Mouse (Mus musculus) gastrocnemius, postnatal 4 days (tissue): ENCODE measurements at regions not wholly inside any gene's neighbourhood (a gene's known extent, or its start where the extent isn't known, plus 50 kb on each side); places are given as distances from the start of the nearest gene placed in this dataset.

ENCODE experiments used
- DNase-seq, 2 experiments: peaks; one replicate each; pipeline ENCODE4 v3.0.0; 2021 to 2022; ENCODE audit warnings: low spot score in 2 of 2, mixed read lengths in 2 of 2

DNA sequence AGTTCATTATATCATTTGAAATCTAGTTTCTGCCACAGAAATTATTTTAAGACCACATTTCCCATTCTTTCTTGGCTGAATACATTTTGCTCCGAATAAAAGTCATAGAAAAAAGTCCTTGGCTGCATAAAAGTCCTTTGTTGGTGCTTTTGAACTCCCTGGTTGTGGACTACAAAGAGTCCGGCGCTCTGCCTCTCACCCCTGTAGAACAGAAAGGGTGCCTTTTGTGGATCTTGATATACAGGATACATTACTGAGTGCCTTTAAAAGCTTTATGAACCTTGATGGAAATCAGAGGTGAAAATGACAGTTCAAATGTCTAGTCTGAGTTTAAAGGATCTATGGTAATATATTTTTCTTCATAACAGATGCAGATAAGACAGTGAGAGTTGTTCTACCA, 355.5 kb downstream of the Anxa1 start:
- DNase-seq: no peak

DNA sequence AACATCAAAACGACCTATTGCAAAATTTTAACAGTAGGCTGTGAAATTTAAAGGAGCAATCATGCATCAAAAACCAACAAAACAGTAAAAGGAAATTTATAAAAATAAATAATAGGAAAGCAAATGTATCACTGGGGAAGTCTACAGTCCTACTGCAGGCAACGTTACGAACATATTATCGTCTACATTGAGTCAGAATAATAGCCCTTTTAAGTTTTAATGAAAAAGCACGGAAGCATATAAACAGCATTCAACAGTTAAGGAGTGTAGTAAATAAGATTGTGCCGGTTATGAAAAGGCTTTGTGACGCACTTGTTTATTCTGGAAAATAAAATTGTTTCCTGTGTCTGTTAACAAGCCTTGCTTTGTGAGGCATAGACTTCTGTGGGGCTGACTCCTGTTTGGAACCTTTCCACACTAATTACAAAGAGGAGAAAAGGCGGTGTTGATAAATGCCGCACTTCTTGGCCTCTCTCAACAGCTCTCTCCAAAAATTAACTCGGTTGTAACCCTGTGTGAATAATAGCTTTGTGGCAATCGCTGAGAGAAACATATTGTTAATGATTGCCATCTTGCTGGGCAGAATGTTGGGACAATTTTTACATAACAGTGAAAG, 363.0 kb downstream of the Anxa1 start:
- DNase-seq: no peak

DNA sequence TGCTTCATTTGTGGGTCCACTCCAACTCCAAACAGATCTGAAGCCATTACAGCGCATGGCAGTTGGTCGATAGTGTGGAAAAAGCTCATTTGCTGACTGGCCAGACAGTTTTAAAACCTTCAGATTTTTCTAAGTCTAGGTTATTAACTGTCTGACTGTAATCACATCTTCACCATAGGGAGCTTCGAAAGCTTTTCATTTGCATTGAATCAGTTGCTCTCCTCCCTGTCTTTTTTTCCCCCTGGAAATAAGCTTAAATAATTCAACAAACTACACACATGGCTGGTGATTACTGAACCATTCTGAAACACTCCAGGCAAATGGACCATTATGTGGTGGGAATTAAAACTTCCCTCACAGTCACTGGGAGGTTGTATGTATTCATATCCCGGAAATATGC, 376.6 kb downstream of the Anxa1 start:
- no peak for DNase-seq

DNA sequence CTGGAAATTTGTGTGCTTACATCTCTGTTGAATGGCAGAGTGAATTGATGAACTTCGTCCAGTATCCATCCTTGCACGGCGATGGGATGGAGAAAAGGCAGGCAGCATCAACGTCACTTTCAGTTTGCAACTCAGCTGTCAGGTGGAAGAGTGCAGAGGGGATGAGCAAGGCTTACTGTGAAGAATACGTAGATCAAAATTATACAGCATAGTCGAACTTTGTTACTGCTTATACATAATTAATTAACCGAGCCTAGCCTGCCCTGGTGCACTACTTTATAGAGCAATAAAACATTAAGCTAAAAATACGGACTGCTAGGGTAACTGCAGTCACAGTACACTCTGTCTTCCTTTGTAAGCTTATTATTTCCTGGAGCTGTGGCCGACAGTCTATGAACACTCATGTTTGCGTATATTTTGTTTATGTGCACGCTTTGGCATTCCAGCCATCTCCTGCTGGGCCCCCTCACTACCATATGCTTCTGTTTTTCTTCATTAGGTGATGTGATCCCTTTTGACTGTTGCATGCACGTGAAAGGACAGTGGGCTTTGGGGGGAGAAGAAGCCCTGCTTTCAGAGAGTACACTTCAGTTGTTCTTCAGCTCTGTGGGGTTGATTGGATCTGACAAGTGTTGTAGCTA, 380.8 kb downstream of the Anxa1 start:
- no peak for DNase-seq

DNA sequence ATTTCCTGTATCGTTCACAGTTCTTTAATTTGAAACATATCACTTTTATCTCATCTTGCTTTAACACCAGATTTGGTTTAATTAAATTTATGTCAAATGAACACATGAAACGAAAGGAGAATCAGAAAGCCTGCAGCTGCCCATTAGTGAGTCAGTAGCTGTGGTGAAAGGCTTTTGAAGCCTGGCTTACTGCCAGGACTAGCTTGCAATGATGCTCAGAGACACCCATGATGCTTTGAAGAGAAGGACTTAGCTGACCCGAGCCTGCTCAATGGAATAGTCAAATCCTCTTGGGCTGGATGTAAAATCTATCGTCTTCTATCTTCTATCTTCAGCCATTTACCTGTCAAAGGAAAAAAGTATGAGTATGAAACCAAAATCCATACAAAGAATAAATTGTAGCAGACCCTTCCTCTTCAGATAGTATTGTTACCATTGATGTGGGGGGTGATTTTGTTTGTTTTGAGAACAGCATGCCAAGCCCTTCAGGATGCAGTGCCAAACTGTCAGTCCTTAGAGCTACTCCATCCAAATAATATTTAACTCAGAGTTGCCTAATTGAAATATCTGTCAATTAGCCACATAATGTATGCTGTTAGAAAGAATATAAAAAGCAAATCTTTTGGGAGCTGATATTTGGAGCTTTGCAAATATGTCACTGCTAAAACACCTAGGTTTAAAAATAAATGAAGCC, 384.7 kb downstream of the Anxa1 start:
- no peak for DNase-seq

DNA sequence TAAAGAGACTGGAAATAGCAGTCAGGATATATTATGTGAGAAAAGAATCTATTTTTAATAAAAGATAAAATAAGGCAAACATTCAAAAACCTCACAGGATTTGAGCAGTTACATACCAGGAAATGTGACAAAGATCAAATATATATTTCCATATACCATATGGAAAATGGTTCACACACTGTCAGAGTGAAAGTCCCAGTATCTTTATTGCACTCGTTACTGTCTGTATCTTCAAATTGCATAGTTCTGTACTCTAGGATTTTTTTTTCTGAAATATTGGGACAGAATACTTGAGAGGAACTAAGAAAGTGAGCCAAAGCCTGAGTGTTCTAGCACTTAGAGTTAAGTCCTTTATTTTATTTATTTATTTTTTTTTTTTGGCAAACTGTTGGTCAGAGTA, 403.5 kb downstream of the Anxa1 start:
- DNase-seq: no peak

DNA sequence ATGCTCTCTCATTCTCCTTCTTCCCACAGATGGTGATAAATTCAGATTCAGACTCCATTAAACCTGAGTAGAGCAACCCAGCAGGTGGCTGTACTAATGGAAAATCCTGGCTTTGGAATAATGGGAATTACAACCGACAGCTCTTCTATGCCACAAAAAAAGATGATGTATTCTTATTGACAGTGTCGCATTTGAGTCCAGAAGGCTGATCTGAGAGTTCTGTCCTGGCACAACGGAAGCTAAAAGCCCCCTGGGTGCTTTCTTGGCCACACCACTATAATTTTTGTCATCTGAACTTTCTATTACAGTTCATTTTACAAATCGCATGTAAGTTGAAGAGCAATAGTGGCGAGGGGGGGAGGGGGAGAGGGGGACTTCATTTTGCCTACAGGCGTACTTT, 411.9 kb downstream of the Anxa1 start:
- no peak for DNase-seq

DNA sequence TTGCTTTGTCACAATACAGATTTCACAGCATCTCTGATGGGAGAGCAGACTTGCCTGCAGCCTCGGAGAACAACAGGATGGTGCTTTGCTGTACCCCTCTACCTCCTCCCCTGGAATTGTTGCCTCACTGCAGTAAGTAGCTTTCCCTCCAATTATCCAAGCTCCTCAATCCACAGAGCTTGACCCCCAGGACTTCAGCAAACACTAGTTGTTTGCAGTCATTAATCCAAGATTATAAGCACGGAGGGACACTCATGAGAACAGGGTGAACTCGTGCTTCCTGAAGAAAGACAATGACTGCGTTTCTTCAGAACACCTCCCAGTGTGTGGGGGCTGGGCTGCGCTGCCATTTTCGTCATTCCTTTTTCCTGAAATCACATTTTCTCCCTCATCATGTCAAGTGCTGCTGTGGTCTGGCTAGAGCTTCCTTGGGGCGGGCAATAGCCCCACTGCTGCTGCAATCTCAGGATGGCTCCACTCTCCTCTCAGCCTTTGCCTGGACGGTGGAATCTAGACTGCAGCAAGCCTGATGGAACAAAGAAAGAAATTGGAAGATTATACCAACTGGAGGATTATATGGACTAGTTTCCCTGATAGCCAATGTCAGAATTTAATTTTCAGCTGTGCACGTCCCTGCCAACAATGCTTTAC, 413.0 kb downstream of the Anxa1 start:
- no peak for DNase-seq

DNA sequence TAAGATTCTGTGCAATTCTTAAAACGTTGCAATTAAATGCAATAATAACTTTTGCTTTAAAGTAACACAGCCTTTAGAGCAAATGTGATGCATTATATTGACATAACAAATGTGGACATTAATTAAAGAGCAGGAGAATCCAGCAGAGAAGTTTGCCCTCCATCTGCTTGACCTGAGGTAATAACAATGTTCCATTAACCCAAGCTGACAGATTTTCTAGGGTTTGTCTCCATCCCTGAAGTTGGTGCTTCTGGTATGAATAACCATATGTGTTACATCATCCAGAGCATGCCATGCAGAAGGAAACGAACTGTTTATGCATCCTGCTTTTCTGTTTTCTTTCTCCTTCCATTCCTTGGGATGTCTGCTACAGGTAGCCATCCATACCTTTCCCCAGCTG, 414.0 kb downstream of the Anxa1 start:
- no peak for DNase-seq

DNA sequence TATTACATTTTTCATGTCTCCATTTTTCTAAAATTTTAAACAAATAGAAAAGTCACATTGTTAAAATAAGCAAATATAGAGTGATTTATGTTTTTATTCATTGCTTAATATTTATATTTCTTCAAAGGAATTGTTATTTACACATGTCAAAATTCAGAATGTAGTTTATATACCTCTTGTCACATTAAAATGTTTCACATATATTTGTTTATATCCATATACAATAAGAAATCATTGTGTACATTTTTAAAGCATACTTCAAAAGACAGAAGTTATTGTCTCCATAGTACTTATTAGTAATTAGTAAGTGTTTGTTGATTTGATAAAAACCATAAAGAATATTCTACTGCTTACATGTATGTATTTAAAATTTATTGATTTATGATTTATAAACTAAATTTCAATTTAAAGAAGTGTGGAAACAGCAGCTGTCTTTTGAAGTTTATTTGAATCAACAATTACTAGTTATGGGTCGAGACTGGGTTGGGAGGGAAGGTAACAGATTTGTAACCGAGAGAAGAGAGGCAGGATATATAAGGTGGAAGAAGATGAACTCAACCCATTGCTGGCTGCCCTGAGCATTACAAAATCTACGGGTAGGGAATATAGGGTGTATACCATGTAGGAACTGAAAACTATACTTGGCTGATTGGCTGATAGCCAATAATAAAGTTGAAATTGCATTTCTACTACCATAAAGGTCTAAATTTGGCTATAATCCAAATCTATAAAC, 420.8 kb downstream of the Anxa1 start:
- DNase-seq: no peak

DNA sequence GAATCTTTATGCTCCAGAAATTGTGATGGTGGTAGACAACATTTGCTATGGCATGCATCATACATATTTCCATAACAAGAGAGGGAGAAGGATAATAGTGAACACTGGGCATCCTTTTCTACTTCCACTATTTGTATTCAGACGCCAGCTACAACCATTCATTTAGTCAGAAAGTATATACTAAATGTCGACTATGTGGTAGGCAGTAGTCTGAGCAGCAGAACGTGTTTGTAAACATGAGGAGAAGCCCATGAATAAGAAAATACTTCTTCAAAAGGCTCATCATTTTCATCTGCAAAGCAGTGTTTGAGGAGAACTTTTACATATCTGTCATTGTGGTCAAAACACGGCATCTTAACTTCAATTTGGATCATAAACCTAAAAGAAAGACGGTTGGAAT, 421.4 kb downstream of the Anxa1 start:
- DNase-seq: no peak

DNA sequence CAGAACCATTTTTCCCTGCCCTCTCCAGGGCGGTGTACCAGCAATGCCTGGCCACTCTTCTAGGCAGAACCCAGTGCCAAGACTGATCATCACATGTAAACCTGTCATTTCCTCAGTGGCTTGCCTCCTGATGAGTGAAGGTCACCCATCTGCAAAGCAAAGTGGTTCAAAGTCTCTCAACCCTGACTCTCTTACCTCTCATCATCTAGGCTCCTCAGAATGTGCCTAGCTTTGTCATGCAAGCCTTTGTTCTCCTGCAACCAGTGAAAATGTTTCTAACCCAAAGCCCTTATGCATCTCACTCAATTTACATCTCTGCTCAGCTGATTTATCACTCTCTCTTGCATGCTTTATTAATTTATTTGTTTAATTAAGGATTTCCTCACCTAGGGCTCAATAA, 445.5 kb downstream of the Anxa1 start:
- no peak for DNase-seq

DNA sequence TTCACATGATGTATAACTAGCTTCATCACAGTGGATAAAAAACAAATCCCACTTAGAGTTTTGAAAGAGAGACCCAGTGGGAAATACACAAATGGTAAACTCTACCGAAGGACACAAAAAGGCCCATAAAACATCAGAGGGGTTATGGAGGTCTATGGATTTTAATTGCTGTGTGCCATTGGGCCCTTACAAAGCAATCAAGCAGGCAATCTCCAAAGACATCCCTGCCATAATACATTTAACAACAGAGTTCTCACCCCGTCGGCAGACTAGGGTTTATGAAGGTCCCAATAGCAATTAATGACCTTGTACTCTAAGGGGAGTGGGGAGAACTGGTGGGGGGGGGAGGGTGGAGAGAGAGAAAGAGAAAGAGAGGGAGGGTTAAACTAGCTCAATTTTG, 448.0 kb downstream of the Anxa1 start:
- DNase-seq: no peak

DNA sequence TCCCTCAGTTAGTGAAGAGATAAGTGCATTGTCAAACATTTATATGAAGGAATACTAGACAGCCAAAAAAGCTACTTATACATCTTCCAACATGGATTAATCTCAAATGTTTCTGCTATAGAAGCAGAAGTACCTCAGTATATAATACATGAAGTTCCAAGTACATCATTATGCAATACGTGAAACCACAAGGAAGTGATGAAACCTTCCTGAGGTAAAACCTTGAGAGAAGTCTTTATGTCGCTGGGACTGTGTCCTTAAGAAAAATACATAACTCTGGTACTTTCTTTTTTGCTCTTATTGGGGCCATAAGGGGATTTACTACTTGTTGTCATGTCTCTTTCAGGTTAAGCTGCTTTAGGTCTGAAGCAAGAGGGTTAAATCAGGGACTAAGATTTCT, 469.6 kb downstream of the Anxa1 start:
- no peak for DNase-seq

DNA sequence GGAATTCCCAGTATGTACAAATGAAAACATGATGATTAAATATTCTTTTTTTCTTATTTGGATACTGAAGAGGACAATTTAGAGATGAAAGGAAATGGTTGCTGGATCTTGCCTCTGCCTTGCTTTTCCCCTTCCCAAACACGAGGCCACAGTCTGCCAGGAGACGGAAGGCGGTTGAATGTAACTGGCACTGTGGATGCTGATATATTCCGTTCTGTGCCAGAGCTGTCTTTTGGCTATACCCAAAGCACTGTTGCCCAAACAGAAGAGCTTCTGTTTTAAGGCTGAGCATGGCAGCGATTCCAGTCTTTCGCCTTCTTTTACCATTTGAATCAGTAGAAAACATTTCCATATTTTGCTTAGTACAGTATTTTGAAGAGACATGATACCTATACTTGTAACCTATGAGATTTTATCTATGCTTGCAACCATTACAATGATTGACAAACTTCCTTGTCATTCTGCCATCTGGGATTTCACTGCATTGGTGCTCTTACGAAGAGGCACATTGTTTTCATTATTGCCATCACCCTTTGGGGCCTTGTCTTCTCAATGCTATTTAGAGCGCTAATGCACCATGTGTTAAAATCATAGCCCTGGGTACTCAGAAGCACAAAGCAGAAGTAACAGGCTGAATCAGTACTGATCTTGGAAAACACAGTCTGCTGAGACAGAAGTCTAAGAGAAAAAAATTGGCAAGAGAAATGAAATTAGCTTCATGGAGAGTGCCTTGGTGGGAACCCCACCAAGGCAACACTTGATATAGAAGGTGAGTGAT, 504.6 kb downstream of the Anxa1 start:
- no peak for DNase-seq

DNA sequence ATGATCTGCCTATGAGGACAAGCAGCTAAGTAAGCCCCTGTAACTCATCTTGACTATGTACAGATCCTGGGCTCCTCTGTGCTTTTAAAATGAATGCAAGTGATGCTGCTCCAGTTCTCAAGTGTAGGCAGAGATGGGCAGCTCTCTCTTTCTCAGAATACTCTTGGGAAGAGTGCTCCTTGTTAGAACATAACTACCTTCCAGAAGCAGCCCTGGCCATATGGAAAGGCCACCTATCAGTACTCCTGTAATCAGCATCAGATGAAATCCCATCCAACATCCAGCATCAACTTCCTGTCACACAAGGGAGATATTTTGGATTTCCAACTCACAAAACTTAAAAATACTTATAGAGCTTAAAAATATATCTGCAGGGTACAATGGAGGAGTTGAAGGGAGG, 509.8 kb downstream of the Anxa1 start:
- DNase-seq: no peak

DNA sequence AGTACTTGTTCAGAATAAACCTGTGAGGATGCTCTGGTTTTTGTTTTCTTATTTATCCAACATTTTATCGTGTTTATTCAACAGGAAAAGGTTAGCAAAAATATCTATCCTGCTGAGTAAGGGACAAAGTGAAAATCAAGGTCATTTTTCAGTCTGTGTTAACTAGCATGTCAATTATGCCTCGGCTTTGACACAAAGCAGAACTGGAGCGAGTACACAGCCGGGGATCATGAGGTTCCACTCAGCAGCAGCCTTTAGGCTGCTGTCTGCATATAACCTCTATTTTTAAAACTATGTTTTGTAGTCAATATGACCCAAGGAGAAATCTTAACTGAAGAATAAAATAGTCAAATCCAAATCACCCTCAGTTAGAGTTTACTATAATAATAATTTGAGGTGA, 542.6 kb downstream of the Anxa1 start:
- DNase-seq: no peak

DNA sequence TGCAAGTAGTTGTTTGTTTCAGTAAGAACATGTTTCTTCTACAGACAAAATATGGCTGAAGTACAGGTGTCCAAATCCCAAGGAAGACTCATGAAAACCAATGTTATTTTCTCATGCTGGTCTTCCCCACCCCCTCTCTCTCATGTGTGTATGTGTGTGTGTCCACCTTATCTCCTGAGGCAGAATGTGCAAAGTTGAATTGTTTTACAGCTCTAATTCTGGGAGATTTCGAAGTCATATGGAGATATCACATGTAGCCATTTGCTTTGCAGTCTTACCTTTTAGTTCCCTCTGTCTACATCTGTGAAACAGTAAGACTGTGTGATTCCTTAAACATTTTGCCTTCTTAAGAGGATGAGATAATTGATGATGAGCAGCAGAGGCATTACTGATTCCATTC, 582.8 kb downstream of the Anxa1 start:
- no peak for DNase-seq

DNA sequence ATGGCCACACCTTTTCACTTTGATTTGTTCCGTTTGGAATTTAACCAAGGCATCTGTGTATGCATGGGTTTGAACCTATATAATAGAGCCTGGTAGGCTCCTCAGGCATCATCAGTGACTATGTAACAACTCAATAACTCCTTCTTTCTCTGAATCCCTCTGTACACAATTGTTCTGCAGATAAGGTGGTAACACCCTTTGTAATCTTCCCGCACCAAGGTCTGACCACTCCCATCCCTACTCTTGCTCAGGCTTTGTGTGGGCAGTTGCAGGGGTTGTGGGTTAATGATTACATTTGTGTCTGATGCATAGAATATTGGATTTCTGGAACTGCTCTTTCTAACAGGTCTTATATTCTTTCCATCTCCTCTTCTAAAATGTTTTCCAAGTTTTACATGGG, 596.9 kb downstream of the Anxa1 start:
- no peak for DNase-seq

DNA sequence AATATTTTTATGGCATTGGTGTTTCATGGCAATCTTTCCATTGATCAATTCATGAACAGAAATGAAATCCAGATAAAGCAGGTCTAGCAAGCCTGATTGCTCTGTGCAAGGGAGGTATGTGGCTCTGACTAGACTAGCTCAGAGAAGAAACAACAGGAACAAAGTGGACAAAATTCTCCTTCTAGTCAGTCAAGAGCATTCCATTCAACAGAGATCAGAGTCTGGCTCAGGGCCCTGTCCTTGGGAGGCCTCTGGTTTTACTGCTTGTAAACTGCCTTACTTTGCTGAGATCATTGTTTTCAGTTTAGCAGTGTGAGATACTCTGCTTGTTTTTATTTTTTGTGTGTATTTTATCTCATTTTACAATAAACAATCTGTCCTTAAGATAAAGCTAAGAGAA, 607.2 kb downstream of the Anxa1 start:
- DNase-seq: peak in 1 of 2 experiments; percentile 35

DNA sequence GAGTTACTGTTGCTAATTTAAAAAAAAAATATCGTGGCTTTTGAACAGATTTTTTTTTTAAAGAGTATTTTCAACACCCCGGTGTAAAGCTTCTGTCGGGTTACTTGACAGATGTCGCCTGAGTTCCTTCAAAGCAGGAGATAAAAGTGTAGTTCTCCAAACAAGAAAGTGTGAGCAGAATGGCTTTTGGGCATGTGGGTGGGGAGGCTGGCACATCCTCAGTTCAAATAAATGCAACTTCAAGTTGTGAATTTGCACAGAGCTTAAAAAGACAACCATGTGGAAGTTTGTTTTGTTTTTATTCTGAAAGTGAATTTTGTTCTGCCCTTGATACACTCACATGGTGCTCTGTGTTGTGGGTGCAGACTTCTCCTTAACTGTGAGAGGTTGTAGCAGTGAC, 612.9 kb downstream of the Anxa1 start:
- no peak for DNase-seq
